Mouse (Mus musculus) embryonic facial prominence, embryonic 11.5 days (tissue): ENCODE results near the gene Gp1ba. TPM values are rescaled to one million over a fixed set of nuclear protein-coding genes. Genes with fewer than 3 reads are reported as not detected.

Experiments used
- ATAC-seq: fragments of 200-750 bp; cut with Nextera tagmentation; replicated peaks from 2 replicates; pipeline ENCODE4 v1.8.0; 2017; ENCODE audit warnings: low read depth; ENCODE audit not compliant: insufficient number of reproducible peaks, low FRiP score, low TSS enrichment
- DNase-seq: peaks from one replicate; pipeline ENCODE4 v3.0.0-alpha.2; 2015; ENCODE audit warnings: low spot score
- H3K27ac ChIP-seq: fragments of 300-500 bp; sonication (generic); replicated peaks from 2 replicates; pipeline ENCODE4 v1.5.1; 2014; ENCODE audit warnings: mild to moderate bottlenecking, low read depth, low read length, control low read depth
- H3K27me3 ChIP-seq: fragments of 300-500 bp; sonication (generic); 2 replicates; pipeline ENCODE4 v1.6.1; 2014; ENCODE audit warnings: mild to moderate bottlenecking, low read length, moderate library complexity, mixed read lengths; ENCODE audit not compliant: control insufficient read depth, insufficient read depth
- H3K36me3 ChIP-seq: fragments of 300-500 bp; sonication (generic); replicated peaks from 2 replicates; pipeline ENCODE4 v1.6.1; 2014; ENCODE audit warnings: low read depth, mild to moderate bottlenecking, low read length, moderate library complexity, mixed read lengths; ENCODE audit not compliant: control insufficient read depth, insufficient read depth
- H3K4me1 ChIP-seq: fragments of 300-500 bp; sonication (generic); 2 replicates; pipeline ENCODE4 v1.6.1; 2014; ENCODE audit warnings: low read length, mixed read lengths; ENCODE audit not compliant: control insufficient read depth, insufficient read depth
- H3K4me2 ChIP-seq: fragments of 300-500 bp; sonication (generic); 2 replicates; pipeline ENCODE4 v1.6.1; 2014; ENCODE audit warnings: low read depth, mild to moderate bottlenecking, control low read depth, low read length, moderate library complexity
- H3K4me3 ChIP-seq: fragments of 300-500 bp; sonication (generic); 2 replicates; pipeline ENCODE4 v1.5.1; 2014; ENCODE audit warnings: low read depth, low read length, control low read depth
- H3K9ac ChIP-seq: fragments of 300-500 bp; sonication (generic); replicated peaks from 2 replicates; pipeline ENCODE4 v1.6.1; 2014; ENCODE audit warnings: mild to moderate bottlenecking, control low read depth, low read length
- H3K9me3 ChIP-seq: fragments of 300-500 bp; sonication (generic); replicated peaks from 2 replicates; pipeline ENCODE4 v1.6.1; 2016; ENCODE audit warnings: mild to moderate bottlenecking, low read length, inconsistent platforms, mixed read lengths; ENCODE audit not compliant: control insufficient read depth
- WGBS: fragments of 180-500 bp; shearing (Covaris S2); extraction: QIAGEN DNeasy Blood & Tissue Kit; methylation state at CpG from one replicate; pipeline ENCODE4 v1.1.7; 2014; 5-methylcytosine and 5-hydroxymethylcytosine counted together
- polyA plus RNA-seq: library from polyadenylated mRNA; unstranded; fragments of >200 nt; fragmentation: Nextera tagmentation; extraction: Ambion mirVana; gene quantifications from 2 replicates; pipeline ENCODE4 v1.2.1, GENCODE M21; 2014

The Gp1ba gene
- polyA plus RNA-seq, 1 experiment from 2014 or later, result 0.93 TPM

DNA sequence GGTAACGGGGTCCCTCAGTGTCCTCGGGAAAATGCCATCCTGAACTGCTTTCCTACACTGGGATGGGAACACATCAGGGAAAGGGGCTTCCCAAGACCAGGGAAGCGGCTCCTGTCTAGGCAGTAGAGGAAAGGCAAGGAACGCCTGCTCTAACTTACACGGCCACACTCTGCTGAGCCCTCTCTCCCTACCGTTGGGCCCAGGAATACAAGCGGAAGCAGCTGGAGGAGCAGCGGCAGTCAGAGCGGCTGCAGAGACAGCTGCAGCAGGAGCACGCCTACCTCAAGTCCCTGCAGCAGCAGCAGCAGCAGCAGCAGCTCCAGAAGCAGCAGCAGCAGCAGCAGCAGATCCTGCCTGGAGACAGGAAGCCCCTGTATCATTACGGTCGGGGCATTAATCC is 32.2 kb upstream of the Gp1ba start:
- 74% methylated on average over 12 of the region's 12 CpGs for WGBS
- Histone ChIP-seq H3K4me1 (no peaks in the 10 kb centered on the region), H3K9me3 (no peaks in the 10 kb centered on the region), H3K9ac (no peak overlapping the region), H3K4me2 (no peak overlapping the region), H3K4me3 (no peak overlapping the region), H3K27me3 (no peaks in the 10 kb centered on the region), H3K36me3 (peaks cover 15% of the 10 kb centered on the region), H3K27ac (no peak overlapping the region)
- DNase-seq (no peak), ATAC-seq (no peak)

DNA sequence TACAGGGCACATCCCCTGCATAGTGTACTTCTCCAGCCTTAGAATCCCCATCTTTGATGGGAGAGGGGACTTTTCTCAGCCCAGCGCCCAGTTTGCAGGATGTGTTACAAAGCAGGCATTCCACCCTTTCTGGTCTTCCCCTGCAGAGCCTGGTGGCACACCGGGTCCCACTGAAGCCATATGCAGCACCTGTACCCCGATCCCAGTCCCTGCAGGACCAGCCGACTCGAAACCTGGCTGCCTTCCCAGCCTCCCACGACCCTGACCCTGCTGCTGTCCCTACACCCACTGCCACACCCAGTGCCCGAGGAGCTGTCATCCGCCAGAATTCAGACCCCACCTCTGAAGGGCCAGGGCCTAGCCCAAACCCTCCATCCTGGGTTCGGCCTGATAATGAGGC is 31.3 kb upstream of the Gp1ba start:
- Histone ChIP-seq H3K36me3 (peaks cover 17% of the 10 kb centered on the region), H3K4me1 (no peaks in the 10 kb centered on the region), H3K4me2 (no peak overlapping the region), H3K9ac (no peak overlapping the region), H3K27me3 (no peaks in the 10 kb centered on the region), H3K9me3 (no peaks in the 10 kb centered on the region), H3K4me3 (no peak overlapping the region), H3K27ac (no peak overlapping the region)
- WGBS, result 93% methylated on average over 9 of the region's 9 CpGs
- ATAC-seq, result no peak
- DNase-seq, result no peak

DNA sequence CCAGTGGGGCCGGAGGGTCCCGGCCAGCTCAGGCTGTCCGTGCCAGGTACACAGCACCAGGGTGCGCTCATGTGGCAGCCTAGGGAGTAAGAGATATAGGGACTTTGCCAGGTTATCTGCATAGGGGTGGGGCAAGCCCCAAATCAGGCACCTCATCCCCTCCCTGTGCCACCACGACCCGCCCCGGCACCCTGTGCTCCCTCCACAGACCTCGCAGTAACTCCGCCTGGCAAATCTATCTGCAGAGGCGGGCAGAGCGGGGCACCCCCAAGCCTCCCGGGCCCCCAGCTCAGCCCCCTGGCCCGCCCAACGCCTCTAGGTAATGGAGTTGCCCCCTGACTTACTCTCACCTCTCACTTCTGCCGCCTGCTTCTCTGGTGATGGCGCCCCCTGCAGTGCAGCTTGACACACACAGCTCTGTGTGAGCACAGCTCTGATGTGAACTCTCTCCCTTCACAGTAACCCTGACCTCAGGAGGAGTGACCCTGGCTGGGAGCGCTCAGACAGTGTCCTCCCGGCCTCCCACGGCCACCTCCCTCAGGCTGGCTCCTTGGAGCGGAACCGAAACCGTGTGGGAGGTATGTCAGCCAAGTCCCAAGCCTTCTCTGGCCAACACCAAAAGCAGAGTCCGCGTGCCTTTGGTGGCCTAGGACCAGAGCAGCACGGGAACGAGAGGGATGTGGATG is 30.4 kb upstream of the Gp1ba start:
- Histone ChIP-seq H3K4me2 (no peak overlapping the region), H3K36me3 (peaks cover 18% of the 10 kb centered on the region), H3K27ac (no peak overlapping the region), H3K9me3 (no peaks in the 10 kb centered on the region), H3K4me3 (no peak overlapping the region), H3K9ac (no peak overlapping the region), H3K27me3 (no peaks in the 10 kb centered on the region), H3K4me1 (no peaks in the 10 kb centered on the region)
- DNase-seq, result no peak
- no peak for ATAC-seq
- WGBS, result 89% methylated on average over 26 of the region's 26 CpGs

DNA sequence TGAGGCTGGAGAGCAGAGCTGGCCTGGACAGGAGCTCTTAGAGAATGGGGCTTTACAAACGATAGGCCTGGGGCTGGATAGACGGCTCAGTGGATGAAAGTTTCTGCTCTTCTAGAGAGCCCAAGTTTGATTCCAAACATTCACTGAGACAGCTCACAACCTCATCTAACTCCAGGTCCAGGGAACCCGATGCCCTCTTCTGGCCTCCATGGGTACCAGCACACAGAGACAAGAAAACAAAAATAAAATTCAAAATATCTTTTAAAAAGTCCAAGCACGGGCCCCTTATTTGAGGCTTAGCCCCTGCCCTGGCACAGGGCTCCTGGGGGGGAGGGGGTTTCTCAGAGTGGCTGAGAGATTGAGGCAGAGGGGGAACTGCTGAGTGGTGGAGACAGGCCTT is 28.2 kb upstream of the Gp1ba start:
- no peak for DNase-seq
- Histone ChIP-seq H3K27ac (no peak overlapping the region), H3K36me3 (peaks cover 16% of the 10 kb centered on the region), H3K9me3 (no peaks in the 10 kb centered on the region), H3K4me1 (peaks cover 3% of the 10 kb centered on the region), H3K4me3 (no peak overlapping the region), H3K27me3 (no peaks in the 10 kb centered on the region), H3K9ac (no peak overlapping the region), H3K4me2 (no peak overlapping the region)
- ATAC-seq, result no peak
- WGBS, result 83% methylated on average over 4 of the region's 4 CpGs

GRCm38 (mm10) chr11:70612505-70612904 is 26.4 kb upstream of the Gp1ba start:
- no peaks in the 10 kb centered on the region for H3K9me3 ChIP-seq
- H3K27me3 ChIP-seq, result peaks cover 4% of the 10 kb centered on the region
- no peak for DNase-seq
- no peak overlapping the region for H3K27ac ChIP-seq
- no peak overlapping the region for H3K4me2 ChIP-seq
- 75% methylated on average over 7 of the region's 7 CpGs for WGBS
- no peak overlapping the region for H3K4me3 ChIP-seq
- H3K36me3 ChIP-seq, result peaks cover 16% of the 10 kb centered on the region
- peaks cover 3% of the 10 kb centered on the region for H3K4me1 ChIP-seq
- no peak for ATAC-seq
- no peak overlapping the region for H3K9ac ChIP-seq

DNA sequence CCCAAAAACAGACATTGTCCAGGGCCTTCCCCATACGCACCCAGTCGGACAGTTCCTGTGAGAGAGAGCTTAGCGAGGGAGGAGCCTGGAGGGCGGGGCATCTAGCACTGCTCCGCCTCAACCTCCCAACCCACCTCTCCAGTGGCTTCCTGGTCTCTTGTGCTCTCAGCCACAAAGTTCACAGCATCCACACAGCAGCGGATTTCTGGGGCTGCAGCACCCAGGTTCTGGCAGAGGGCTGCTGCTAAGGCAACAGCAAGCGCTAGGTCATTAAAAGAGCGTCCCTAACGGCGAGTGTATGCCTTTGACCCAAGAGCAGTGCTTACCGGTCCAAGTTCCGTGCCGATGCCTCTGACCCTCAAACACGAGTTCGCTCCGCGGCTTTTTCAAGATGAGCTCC is 23.8 kb upstream of the Gp1ba start:
- H3K27me3 ChIP-seq, result peaks cover 4% of the 10 kb centered on the region
- H3K9ac ChIP-seq, result peak overlapping the region; percentile 53
- DNase-seq, result peak; percentile 67
- H3K4me1 ChIP-seq, result peaks cover 3% of the 10 kb centered on the region
- H3K4me2 ChIP-seq, result peak overlapping the region; percentile 67
- H3K27ac ChIP-seq, result no peak overlapping the region
- WGBS, result 3% methylated on average over 17 of the region's 17 CpGs
- H3K4me3 ChIP-seq, result peak overlapping the region; percentile 32
- no peaks in the 10 kb centered on the region for H3K9me3 ChIP-seq
- peak; percentile 44; the same call in 1 of the 2 replicates for ATAC-seq
- peaks cover 5% of the 10 kb centered on the region for H3K36me3 ChIP-seq

GRCm38 (mm10) chr11:70615516-70616093 is 23.3 kb upstream of the Gp1ba start, which contains the start of gene 4930544D05Rik:
Gene 4930544D05Rik, plus strand, starts transcription at chr11:70615848.
- H3K4me2 ChIP-seq, result peak within 1 kb of the TSS; percentile 67
- H3K27ac ChIP-seq, result no peak within 1 kb of the TSS
- peaks cover 4% of the 10 kb centered on the region for H3K27me3 ChIP-seq
- H3K36me3 ChIP-seq, result peaks cover 5% of the 10 kb centered on the region
- H3K4me3 ChIP-seq, result peak within 1 kb of the TSS; percentile 32
- ATAC-seq, result 0 out of 2 replicates have a peak, but pooled peaks have one; percentile 9
- H3K9me3 ChIP-seq, result no peaks in the 10 kb centered on the region
- H3K4me1 ChIP-seq, result peaks cover 3% of the 10 kb centered on the region
- WGBS, result 13% methylated on average over 21 of the region's 21 CpGs
- peak; percentile 19 for DNase-seq
- H3K9ac ChIP-seq, result peak within 1 kb of the TSS; percentile 53

GRCm38 (mm10) chr11:70619101-70619500 is 19.8 kb upstream of the Gp1ba start, which contains the start of gene Chrne:
Gene Chrne, minus strand, starts transcription at chr11:70619216.
- Histone ChIP-seq H3K4me3 (no peak within 1 kb of the TSS), H3K9ac (peak within 1 kb of the TSS; percentile 28; the same call in 1 of the 2 replicates), H3K4me2 (no peak within 1 kb of the TSS), H3K27ac (no peak within 1 kb of the TSS), H3K27me3 (peaks cover 4% of the 10 kb centered on the region), H3K9me3 (no peaks in the 10 kb centered on the region), H3K4me1 (peaks cover 3% of the 10 kb centered on the region), H3K36me3 (no peaks in the 10 kb centered on the region)
- ATAC-seq, result no peak
- DNase-seq, result no peak
- 60% methylated on average over 1 of the region's 1 CpGs for WGBS
